Mouse (Mus musculus) testis, adult 2 months (tissue): ENCODE measurements at regions not wholly inside any gene's neighbourhood (a gene's known extent, or its start where the extent isn't known, plus 50 kb on each side); places are given as distances from the start of the nearest gene placed in this dataset.

Source experiments
- CTCF ChIP-seq: fragments of 200-500 bp; IDR thresholded peaks from 2 replicates; pipeline ENCODE4 v1.5.1; 2012; ENCODE audit warnings: low read depth, mild to moderate bottlenecking, inconsistent platforms, low read length, moderate library complexity; ENCODE audit not compliant: control insufficient read depth, insufficient read depth, insufficient replicate concordance
- POLR2A ChIP-seq: fragments of 200-500 bp; IDR thresholded peaks from 2 replicates; pipeline ENCODE4 v1.6.1; 2012; ENCODE audit warnings: low read depth, mild to moderate bottlenecking, inconsistent platforms, low read length, moderate library complexity; ENCODE audit not compliant: control insufficient read depth

GRCm38 (mm10) chr6:117709212-117709611 is 131.8 kb upstream of the Zfp637 start:
- TF ChIP-seq POLR2A (no peak), CTCF (no peak)
